Mouse (Mus musculus) heart, embryonic 10.5 days (tissue): ENCODE results near the gene Tmem184c. TPM values are rescaled to one million over a fixed set of nuclear protein-coding genes. Genes with fewer than 3 reads are reported as not detected.

ENCODE experiments used
- DNase-seq: peaks from one replicate; pipeline ENCODE4 v3.0.0-alpha.2; 2017; ENCODE audit warnings: low spot score
- H3K27ac ChIP-seq: fragments of 300-500 bp; sonication (generic); 2 replicates; pipeline ENCODE4 v1.5.1; 2016; ENCODE audit warnings: mild to moderate bottlenecking
- H3K27me3 ChIP-seq: fragments of 300-500 bp; sonication (generic); 2 replicates; pipeline ENCODE4 v1.6.1; 2016; ENCODE audit warnings: mild to moderate bottlenecking; ENCODE audit not compliant: poor library complexity, insufficient read depth, severe bottlenecking
- H3K36me3 ChIP-seq: fragments of 300-500 bp; sonication (generic); 2 replicates; pipeline ENCODE4 v1.6.1; 2016; ENCODE audit warnings: mild to moderate bottlenecking, moderate library complexity
- H3K4me1 ChIP-seq: fragments of 300-500 bp; sonication (generic); 2 replicates; pipeline ENCODE4 v1.6.1; 2016; ENCODE audit warnings: mild to moderate bottlenecking
- H3K4me3 ChIP-seq: fragments of 300-500 bp; sonication (generic); 2 replicates; pipeline ENCODE4 v1.5.1; 2016; ENCODE audit warnings: mild to moderate bottlenecking, moderate library complexity
- H3K9me3 ChIP-seq: fragments of 300-500 bp; sonication (generic); 2 replicates; pipeline ENCODE4 v1.6.1; 2016; ENCODE audit warnings: mild to moderate bottlenecking, moderate library complexity
- WGBS: fragments of 180-500 bp; shearing (Covaris S2); methylation state at CpG from one replicate; pipeline ENCODE4 v1.1.7; 2016; 5-methylcytosine and 5-hydroxymethylcytosine counted together
- polyA plus RNA-seq: library from polyadenylated mRNA; unstranded; fragments of >200 nt; fragmentation: Nextera tagmentation; extraction: Ambion mirVana; gene quantifications from 2 replicates; pipeline ENCODE4 v1.2.1, GENCODE M21; 2016

The Tmem184c gene
- polyA plus RNA-seq, result 28.8 and 29.8 TPM in 2 replicates

DNA sequence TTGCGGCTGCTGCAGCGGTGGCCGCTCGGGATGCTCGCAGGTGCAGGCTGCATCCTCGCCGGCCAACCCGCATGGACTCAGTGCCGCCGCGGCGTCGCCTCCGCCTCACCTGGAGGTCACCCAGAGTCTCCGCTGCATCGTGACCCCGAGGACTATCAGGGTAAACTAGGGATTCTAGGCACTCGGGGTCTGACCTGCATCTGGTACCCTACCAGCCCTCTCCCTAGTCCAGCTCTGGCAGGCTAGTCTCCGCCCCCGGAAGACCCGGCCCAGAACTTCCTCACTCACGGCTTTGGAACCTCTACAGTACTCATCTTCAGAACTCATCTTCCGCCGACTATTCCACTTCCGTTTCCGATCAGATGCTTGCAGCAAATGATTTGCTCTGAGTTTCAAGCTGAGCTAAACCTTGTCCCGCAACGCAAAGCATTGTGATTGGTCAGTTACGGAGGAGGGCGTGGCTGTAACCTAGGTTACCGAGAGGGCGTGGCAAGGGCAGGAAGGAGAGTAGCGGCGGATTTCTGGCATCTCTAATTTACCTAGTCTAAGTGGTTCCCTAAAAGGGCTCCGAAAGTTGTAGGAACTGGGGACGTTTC is at the start of gene Tmem184c:
Gene Tmem184c (minus strand): TSS at position 325 of the 596 bp plus-strand sequence.
- Histone ChIP-seq H3K36me3 (peaks cover 5% of the 10 kb centered on the region), H3K27me3 (no peaks in the 10 kb centered on the region), H3K9me3 (no peaks in the 10 kb centered on the region), H3K27ac (peak within 1 kb of the TSS; percentile 75; the same call in 1 of the 2 replicates), H3K4me3 (peak within 1 kb of the TSS; percentile 79), H3K4me1 (peaks cover 5% of the 10 kb centered on the region; the same call in 1 of the 2 replicates)
- peak; percentile 96 for DNase-seq
- WGBS, result under 1% methylated on average over 36 of the region's 36 CpGs

DNA sequence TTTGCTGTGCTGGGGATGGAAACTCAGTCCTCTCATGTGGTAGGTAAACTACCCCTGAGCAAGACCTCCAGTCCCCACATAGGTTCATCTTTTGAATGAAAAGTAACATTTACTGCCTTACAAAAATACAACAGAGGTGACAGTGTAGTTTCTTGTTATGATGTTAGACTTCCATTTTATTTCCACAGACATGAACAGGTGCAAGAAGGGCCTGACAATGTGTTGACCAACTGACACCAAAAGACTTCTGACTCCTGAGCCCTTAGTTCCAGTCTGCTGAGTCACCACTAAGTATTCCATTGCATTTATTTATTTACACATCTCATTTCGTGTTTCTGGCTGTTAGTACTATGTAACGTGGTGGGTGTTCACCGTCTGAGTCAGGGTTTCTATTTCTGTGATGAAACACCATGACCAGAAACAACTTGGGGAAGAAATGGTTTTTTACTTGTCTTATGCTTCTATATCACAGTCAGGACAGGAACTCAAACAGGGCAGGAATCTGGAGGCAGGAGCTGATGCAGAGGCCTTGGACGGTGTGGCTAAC is 49.1 kb upstream of the Tmem184c start:
- Histone ChIP-seq H3K36me3 (peaks cover 22% of the 10 kb centered on the region), H3K9me3 (no peaks in the 10 kb centered on the region), H3K4me1 (no peaks in the 10 kb centered on the region), H3K4me3 (no peak overlapping the region), H3K27me3 (no peaks in the 10 kb centered on the region), H3K27ac (no peak overlapping the region)
- no peak for DNase-seq
- 76% methylated on average over 4 of the region's 4 CpGs for WGBS

DNA sequence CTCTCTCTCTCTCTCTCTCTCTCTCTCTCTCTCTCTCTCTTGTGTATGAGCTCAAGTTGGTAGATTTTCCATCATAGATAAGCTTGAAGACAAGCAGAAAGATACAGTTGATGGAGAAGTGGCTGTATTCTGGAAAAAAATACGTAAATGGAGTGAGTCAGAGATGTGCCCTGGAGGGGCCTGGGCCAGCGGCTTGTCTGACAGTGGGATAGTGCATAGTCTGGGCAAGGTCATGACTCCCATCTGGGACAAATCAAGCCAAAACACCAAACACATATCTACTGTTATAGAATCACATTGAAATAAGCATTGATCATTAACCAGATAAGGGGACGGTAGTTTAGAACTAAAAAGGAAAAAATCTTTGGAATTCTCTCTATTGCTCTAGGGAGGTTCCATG is 47.9 kb upstream of the Tmem184c start:
- no peak for DNase-seq
- H3K36me3 ChIP-seq, result peaks cover 10% of the 10 kb centered on the region

DNA sequence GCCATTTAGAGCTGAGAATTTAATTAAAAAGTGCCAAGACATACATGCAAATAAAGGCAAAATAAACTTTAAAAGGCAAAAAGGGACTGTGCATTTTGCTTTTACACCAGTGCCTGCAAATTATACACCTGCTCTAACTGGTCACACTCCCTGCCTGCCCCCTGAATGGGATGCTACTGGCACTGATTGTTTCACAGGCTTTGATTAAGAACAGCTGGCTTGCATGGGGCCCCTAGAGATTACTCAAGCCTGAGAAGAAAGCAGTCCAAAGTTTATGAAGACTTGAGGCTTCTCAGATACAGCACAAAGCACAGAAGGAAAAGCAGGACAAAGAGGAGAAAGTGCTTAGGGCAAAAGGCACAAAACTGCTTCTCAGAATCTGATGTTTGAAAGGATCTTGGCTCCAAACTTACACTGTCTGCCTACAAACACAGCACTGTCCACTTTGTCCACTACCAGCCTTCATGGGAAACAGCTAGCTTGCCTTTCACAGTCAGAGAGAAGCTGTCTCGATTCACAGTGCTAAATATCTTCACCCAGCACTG is 40.2 kb upstream of the Tmem184c start:
- no peaks in the 10 kb centered on the region for H3K27me3 ChIP-seq
- WGBS, result 55% methylated on average over 1 of the region's 1 CpGs
- H3K27ac ChIP-seq, result no peak overlapping the region
- no peak overlapping the region for H3K4me3 ChIP-seq
- no peaks in the 10 kb centered on the region for H3K4me1 ChIP-seq
- DNase-seq, result no peak
- H3K36me3 ChIP-seq, result no peaks in the 10 kb centered on the region
- no peaks in the 10 kb centered on the region for H3K9me3 ChIP-seq

More for the DNA sequence above, 47.9 kb upstream of the Tmem184c start:
- H3K4me1 ChIP-seq, result no peaks in the 10 kb centered on the region
- no peaks in the 10 kb centered on the region for H3K9me3 ChIP-seq
- H3K27ac ChIP-seq, result no peak overlapping the region
- H3K4me3 ChIP-seq, result no peak overlapping the region
- WGBS, result 62% methylated on average over 3 of the region's 3 CpGs
- no peaks in the 10 kb centered on the region for H3K27me3 ChIP-seq

DNA sequence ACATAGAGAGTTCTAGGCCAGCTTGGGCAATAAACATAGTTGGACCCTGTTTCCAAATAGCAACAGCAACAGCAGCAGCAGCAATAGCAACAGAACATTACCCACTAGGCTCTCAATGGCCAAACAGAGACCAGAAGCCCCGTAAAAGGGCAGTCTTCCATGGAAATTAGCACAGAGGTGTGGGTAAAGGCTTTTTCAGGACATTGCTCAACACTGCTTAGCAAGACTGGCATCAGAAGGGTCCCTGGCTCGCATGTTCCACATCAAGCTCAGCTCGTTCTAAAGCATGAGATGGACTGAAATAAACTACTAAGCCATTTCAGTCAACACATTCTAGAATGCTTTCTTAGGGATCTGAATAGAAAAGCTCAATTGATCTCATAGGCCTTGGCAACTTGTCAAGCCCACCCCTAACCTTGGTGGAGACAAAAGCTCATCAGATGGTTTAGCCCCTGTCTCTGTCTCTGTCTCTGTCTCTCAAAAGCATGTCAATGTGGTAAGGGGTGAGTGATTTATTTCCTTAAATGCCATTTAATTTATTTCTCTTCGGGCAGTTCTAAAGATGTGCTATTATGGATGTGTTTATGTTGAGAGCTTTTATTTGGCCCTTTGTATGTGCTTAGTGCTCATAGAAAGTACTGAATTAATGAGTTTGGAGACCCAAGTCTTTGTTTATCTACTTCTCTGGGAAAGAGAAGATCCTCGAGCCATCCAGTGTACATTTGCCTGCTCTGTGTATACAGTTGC is 29.8 kb upstream of the Tmem184c start:
- Histone ChIP-seq H3K4me3 (no peak overlapping the region), H3K27me3 (no peaks in the 10 kb centered on the region), H3K36me3 (no peaks in the 10 kb centered on the region), H3K4me1 (no peaks in the 10 kb centered on the region; the same call in 1 of the 2 replicates), H3K27ac (no peak overlapping the region; the same call in 1 of the 2 replicates), H3K9me3 (no peaks in the 10 kb centered on the region)
- no peak for DNase-seq
- 74% methylated on average over 5 of the region's 5 CpGs for WGBS

DNA sequence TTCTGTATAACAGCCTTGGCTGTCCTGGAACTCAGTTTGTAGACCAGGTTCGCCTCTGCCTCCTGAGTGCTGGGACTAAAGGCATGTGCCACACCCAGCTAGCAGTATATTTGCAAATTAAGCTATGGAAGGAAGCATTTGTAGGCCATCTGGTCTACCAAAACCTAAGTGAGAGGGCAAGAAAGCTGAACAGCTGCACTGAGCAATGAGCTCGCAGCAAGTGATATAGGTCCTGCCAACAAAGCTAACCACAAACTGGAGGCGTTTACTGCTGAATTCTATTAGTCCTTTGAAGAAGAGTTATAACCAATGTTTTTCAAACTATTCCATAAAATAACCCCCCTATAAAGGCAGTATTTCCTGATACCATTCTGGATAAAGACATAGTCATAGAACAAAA is 27.1 kb upstream of the Tmem184c start:
- DNase-seq, result no peak
- Histone ChIP-seq H3K27ac (no peak overlapping the region), H3K9me3 (no peaks in the 10 kb centered on the region), H3K36me3 (no peaks in the 10 kb centered on the region), H3K4me3 (no peak overlapping the region), H3K4me1 (no peaks in the 10 kb centered on the region; the same call in 1 of the 2 replicates), H3K27me3 (no peaks in the 10 kb centered on the region)
- 88% methylated on average over 3 of the region's 3 CpGs for WGBS

DNA sequence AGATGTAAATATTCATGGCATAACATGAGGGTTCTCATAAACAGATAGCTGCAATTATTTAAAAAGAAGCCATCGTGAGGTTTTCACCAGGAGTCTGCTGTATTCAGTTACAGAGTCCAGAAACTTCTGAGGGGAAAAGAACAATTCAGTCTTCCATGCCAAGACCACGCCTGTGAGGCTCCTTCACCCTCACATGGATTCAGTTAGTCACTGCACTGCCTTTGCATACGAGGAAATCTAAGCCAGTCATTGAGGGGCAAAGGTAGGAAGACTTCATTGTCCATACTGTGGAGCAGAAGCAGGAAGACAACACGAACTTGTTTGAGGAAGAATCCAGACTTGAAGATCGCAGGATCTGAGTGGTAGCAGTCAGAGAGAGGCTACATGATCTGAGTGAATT is 23.5 kb upstream of the Tmem184c start:
- Histone ChIP-seq H3K36me3 (no peaks in the 10 kb centered on the region), H3K9me3 (no peaks in the 10 kb centered on the region), H3K4me1 (peaks cover 4% of the 10 kb centered on the region; the same call in 1 of the 2 replicates), H3K27ac (no peak overlapping the region), H3K27me3 (no peaks in the 10 kb centered on the region), H3K4me3 (no peak overlapping the region)
- DNase-seq, result no peak
- WGBS, result 74% methylated on average over 5 of the region's 5 CpGs

DNA sequence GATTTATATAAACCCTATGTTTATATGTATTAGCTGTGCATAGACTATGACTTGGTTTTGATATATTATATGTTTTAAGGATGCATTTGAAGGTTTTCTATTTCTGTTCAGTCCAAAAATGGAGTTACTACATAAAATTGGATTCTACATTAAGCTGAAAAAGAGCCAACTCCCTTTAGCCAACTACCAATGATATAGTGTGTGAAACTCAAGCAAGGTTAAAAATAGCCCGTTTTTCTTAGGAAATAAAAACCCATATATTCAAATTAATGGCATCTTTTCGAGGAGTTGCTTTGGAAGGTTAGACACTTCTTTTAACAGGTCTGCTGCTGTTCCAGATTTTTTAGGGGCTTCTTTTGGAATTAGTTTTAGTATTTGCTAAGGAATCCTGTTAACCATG is 22.7 kb upstream of the Tmem184c start:
- DNase-seq, result no peak
- WGBS, result 76% methylated on average over 2 of the region's 2 CpGs
- H3K27me3 ChIP-seq, result no peaks in the 10 kb centered on the region
- H3K9me3 ChIP-seq, result no peaks in the 10 kb centered on the region
- no peaks in the 10 kb centered on the region for H3K36me3 ChIP-seq
- 0 out of 2 replicates have a peak, but pooled peaks cover 4% of the 10 kb centered on the region for H3K4me1 ChIP-seq
- H3K27ac ChIP-seq, result no peak overlapping the region
- H3K4me3 ChIP-seq, result no peak overlapping the region

DNA sequence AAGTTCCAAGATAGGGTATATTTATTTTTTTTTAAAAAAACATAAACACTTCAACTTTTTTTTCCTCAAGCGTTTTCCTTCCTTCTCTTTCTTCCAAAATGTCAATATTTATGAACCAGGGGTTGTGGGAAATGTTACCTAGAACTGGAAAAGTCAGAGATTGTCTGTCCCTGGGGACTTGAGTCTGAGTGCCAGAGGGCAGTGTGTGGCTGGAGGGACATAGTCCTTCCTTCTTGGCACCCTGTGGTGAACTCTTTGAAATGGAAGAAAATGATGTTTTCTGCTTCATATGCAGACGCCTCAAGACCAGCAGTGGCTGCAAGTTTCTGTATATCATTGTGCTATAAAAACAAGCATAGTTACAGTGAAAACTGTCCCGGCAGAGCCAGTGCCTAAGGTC is 20.2 kb upstream of the Tmem184c start:
- DNase-seq, result no peak
- H3K36me3 ChIP-seq, result no peaks in the 10 kb centered on the region
- WGBS, result 57% methylated on average over 3 of the region's 3 CpGs
- H3K4me3 ChIP-seq, result no peak overlapping the region
- H3K27ac ChIP-seq, result peak overlapping the region; percentile 70; the same call in 1 of the 2 replicates
- H3K9me3 ChIP-seq, result no peaks in the 10 kb centered on the region
- H3K27me3 ChIP-seq, result no peaks in the 10 kb centered on the region
- H3K4me1 ChIP-seq, result 0 out of 2 replicates have a peak, but pooled peaks cover 4% of the 10 kb centered on the region

DNA sequence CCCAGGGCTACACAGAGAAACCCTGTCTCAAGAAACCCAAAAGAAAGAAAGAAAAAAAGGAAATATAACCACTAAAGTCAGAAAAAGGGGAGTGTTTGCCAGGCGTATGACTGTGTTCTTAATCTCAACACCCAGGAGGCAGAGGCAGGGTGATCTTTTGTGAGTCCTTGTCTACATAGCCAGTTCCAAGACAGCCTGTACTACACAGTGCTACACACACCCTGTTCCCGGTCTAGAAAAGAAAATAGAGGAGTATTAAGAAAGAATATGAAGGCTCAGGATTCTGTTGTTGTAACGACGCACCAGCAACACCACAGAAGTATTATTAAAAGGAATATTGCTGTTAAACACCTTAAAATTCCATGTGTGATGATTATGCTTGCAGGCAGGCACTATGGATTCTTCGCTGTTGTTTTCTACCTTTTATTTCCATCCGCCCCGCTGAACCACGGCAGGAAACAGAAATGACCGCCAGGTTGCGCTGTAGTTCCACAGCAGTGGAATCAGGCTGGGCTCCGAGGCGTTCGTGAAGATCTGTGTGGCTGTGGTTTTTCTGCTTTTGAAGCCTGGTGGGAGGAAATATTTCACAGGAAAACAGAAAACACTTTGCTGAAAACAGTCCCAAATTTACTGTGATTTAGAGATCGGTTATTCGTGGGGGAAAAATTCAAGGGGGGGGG is 19.5 kb upstream of the Tmem184c start:
- H3K27me3 ChIP-seq, result no peaks in the 10 kb centered on the region
- H3K36me3 ChIP-seq, result no peaks in the 10 kb centered on the region
- no peak overlapping the region for H3K4me3 ChIP-seq
- peak; percentile 86 for DNase-seq
- 0 out of 2 replicates have a peak, but pooled peaks cover 4% of the 10 kb centered on the region for H3K4me1 ChIP-seq
- WGBS, result 19% methylated on average over 15 of the region's 15 CpGs
- peak overlapping the region; percentile 70; the same call in 1 of the 2 replicates for H3K27ac ChIP-seq
- no peaks in the 10 kb centered on the region for H3K9me3 ChIP-seq

DNA sequence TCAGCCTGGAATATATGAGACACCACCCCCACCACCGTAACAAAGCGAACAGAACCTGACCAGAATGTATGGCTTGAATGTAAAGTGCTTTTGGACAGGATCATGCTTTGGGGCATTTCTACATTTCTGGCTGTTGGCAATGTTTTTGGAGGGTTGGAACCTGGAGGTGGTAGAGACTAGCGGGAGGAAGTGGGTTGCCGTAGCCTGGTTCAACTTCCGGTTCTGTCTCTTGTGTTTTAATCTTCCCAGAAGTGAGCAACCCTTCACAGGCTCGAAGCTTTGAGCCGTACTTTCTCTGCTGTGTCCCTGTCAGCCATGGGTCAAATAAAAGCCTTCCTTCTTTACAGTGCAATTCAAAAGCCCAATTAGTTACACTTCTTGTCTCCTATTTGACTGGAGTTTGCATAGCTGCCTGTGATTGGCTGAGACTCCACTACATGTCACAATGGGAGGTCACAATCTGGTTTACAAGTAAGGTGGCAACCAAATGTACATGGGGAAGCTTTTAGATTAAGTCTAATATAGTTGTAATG is 13.2 kb upstream of the Tmem184c start:
- Histone ChIP-seq H3K27me3 (no peaks in the 10 kb centered on the region), H3K4me1 (no peaks in the 10 kb centered on the region), H3K27ac (no peak overlapping the region), H3K4me3 (no peak overlapping the region), H3K9me3 (no peaks in the 10 kb centered on the region), H3K36me3 (no peaks in the 10 kb centered on the region)
- DNase-seq, result no peak
- WGBS, result 90% methylated on average over 7 of the region's 7 CpGs

DNA sequence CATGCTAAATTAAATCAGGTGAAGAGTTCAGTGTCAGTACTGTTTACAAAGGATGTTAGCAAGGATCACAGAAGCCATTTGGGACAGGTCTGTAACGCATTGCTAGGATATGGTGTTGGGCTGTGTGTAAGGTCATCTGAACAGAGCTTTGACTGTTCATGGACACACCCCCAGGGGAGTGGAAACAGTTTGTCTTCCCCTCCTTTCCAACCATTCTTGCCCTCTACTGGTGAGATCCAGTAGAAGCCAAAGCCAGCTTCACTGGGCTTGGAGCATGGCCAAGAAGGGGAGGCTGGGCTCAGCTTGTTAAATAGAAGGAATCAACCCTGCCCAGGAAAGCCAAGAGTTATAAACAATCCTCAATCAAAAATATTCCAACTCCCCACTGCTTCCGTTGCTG is 7.4 kb upstream of the Tmem184c start:
- Histone ChIP-seq H3K27ac (no peak overlapping the region), H3K4me1 (no peaks in the 10 kb centered on the region), H3K27me3 (no peaks in the 10 kb centered on the region), H3K36me3 (no peaks in the 10 kb centered on the region), H3K9me3 (no peaks in the 10 kb centered on the region), H3K4me3 (no peak overlapping the region)
- no peak for DNase-seq
- 63% methylated on average over 2 of the region's 2 CpGs for WGBS
